Mouse (Mus musculus): Measurements from ENCODE around the gene E4f1.

Gene E4f1

DNA sequence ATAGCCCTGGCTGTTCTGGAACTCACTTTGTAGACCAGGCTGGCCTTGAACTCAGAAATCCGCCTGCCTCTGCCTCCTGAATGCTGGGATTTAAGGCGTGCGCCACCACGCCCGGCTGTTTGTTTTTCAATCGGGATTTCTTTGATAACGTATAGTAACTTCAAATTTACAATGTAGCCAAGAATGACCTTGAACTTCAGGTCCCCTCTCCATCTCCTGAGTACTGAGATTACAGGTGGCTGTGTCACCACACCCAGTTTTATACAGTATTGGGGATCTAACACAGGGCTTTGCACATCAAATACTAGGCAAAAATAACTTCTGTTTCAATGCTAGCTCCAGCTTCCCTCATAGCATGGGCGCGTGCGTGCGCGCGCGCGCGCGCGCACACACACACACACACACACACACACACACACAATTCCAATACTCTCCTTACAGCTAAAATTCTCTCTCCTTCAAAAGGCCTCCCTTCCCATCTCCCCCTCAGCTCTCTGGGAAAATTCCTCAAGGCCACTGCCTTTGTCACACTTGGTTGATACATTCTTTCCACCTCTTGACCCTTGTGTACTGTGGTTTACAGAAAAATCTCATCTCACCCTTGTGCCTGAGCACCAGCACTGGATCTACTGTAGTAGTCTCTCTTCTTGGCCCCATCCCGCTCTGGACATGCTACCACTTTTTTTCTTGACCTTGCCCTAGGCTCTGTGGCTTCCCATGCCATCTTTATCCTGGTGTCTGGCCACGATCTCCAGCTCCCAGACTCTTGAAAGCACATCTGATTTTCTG lies 11.1 kb upstream of the E4f1 start:
- no peak for DNase-seq (ENCODE audit: low spot score)

DNA sequence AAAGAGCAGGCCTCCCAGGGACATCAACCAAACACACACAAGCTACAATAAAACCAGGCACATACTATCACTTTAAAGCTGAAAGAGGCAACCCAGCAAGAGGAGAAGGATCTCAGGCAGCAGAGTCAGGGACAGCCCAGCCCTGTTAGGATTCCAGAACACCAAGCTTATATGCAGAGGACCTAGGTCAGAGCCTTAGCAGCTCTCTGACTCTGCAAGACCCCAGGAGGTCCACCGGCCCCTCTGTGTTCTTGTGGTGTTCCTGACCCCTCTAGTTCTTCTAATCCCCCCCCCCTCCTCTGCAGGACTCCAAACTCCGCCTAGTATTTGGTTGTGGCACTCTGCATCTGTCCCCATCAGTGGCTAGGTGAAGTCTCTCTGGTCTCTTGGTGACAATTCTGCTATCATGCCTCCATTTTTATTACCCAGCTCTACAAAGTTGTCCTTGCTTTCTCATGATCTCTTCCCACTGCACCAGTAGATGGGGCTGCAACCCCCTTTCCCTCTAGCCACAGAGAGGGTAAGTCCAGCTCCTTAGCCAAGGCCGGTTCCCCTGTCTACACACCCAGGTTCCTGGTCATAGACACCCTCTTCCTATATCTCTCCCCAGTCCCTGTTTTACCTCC lies 10.2 kb upstream of the E4f1 start:
- DNase-seq (ENCODE audit: low spot score): no peak

DNA sequence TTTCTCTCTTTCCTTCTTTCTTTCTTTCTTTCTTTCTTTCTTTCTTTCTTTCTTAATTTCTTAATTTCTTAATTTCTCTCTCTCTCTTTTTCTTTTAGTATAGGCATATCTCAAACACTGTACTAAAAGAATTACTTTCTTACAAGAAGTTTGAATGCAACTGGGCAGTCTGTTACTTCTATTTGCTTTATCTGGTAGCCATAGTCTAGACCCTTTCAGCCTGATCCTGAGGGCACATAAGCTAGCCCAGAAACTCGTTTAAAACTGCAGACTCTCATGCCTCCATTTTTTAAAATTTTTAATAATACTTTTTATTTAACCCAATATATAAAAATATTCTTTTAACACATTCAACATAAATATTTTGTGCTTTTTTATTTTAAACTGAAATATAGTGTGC lies 9.3 kb upstream of the E4f1 start:
- DNase-seq (ENCODE audit: low spot score): no peak

DNA sequence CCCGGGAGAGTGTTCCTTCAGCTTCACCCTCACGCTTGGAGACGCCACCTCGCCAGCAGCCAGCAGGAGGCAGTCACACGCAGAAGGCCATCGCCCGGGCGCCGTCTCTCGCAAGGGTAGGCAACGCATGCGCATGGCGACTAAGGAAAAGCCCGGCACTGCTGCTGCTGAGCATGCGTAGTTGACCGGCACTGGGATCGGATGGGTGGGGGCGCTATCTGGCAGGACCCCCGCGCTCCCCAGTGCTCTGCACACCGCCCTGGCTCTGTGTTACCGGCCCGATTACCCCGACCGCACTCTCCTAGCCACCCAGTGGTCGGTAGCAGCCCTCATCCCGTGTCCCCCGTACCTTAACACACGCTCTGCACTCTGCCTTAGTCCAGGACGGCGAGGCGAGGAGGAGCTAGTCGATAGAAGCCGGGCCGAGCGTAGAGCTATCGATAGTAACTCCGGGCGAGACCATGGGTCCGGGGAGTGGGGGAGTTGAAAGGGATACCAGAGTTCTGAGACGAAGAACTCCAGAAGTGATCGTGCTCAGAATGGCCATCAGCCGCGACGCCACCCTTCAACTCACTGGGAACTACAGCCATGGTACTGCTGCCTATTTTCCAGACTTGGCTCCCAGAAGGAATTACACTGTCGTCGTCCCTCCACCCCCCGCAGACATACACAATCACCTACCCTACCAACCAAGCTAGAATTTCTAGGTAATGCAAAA lies 8.7 kb upstream of the E4f1 start, which contains the start of gene Mlst8:
Gene Mlst8 (minus strand): TSS at position 416 of the 718 bp plus-strand sequence.
- peak; percentile 98 for DNase-seq (ENCODE audit: low spot score)

DNA sequence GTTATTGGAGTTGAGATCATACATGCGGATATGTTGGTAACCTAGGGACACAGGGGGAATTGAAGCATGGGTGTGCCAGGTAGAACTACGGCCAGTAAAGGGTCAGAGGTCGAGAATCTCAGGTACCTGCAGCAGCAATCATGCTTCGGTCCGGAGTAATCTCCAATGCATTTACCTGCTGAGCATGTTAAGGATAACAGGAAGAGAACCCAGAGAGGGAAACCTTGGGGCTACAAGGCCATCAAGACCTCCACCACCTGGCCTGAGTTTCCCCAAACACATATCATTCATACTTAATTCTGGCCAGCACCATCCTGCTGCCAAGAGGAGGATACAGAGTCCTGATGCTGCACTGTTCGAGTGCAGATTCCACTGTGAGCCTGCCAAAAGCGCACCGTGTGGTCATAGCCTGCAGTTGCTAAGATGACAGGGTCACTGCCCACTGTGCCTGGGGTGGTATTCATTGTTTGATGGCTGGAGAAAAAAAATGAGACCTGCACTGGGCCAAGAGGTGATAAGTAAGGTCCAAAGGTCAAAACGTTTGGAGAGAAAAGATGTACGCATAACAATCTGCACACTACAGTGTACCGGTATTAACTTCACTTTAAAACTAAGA lies 8.0 kb upstream of the E4f1 start:
- no peak for DNase-seq (ENCODE audit: low spot score)

DNA sequence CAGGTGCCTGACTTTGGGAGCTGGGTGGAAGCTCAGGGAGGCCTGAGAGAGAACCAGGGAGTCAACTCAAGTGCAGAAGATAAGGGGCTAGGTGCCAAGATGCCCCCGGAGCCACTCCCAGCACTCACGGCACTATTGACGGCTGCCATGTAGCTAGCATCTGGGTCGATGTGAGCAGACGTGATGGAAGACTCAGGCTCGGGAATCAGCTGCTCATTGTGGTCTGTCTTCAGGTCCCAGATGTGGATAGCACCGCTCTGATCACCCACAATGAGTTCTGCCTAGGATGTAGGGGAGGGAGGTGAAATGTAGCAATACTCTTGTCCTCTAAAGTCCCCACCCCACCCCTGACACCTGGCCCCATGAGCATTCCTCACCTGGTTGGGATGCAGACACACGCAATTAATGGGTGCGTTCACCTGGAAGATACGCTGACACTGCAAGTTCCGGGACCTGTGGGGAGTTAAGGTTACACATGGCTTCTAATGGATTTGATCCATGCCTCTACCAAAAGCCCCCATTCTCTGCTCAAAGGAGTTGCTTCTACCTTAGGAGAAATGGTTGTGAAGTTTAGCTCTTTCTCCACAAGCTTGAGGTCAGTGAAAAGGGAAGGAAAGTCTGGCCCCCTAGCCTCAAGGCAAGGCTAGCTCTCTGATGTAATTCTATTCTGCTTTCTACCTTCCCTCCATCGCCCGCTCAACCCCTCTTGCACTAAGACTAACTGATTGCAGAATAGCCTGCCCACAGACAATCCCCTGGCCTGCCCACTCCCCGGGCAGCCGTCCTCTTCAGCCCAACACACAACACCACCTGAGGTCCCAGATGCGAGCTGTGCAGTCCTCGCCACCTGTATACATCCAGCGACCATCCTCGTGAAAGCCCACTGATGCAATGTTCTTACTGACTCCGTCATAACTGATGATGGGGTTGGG lies 7.2 kb upstream of the E4f1 start:
- DNase-seq (ENCODE audit: low spot score): no peak

- no peak for DNase-seq (ENCODE audit: low spot score)
These were observed 6.1 kb upstream of the E4f1 start for GRCm38 (mm10) chr17:24476022-24476776.

DNA sequence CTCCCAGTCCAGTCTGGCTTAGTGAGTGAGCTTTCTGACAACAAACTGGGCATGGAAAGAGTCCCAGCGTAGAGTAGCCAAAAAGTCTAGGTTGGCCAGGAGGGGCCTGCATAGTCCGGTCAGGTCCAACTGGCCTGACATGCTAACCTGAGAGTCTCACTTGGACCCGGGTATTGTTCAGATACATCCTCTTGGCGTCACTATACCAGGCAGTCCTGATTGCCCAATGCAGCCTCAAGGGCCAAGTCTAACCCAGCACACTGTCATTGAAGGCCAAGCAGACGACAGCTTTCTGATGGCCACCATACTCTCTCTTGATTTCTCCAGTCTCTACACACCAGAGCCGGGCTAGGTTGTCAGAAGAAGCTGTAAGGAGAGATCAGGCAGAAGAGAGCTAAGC lies 5.5 kb upstream of the E4f1 start:
- DNase-seq (ENCODE audit: low spot score): no peak

- peak; percentile 72 for DNase-seq (ENCODE audit: low spot score)
These were observed 4.4 kb upstream of the E4f1 start for GRCm38 (mm10) chr17:24474557-24474956.

- DNase-seq (ENCODE audit: low spot score): no peak
These were observed 3.6 kb upstream of the E4f1 start, which contains the start of gene Bricd5 for GRCm38 (mm10) chr17:24473612-24474275. TSS of gene Bricd5 (plus strand) at chr17:24473884.

- no peak for DNase-seq (ENCODE audit: low spot score)
These were observed 2.4 kb upstream of the E4f1 start for GRCm38 (mm10) chr17:24472512-24472911.

DNA sequence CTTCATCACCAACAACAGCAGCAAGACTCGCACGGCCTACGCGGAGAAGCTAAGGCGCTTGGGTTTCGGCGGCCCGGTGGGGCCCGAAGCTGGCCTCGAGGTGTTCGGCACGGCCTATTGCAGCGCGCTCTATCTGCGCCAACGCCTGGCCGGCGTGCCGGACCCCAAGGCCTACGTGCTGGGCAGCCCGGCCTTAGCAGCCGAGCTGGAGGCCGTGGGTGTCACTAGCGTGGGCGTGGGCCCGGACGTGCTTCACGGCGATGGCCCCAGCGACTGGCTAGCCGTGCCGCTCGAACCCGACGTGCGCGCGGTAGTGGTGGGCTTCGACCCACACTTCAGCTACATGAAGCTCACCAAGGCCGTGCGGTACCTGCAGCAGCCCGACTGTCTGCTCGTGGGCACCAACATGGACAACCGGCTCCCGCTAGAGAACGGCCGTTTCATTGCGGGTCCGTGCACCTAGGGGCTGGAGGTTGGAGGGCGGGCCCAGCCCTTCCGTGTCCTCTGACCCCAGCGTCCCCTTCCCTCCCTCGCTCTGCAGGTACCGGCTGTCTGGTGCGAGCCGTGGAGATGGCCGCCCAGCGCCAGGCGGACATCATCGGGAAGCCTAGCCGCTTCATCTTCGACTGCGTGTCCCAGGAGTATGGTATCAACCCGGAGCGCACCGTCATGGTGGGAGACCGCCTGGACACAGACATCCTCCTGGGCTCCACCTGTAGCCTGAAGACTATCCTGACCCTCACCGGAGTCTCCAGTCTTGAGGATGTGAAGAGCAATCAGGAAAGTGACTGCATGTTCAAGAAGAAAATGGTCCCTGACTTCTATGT lies 801 bp upstream of the E4f1 start:
- DNase-seq (ENCODE audit: low spot score): peak; percentile 24

GRCm38 (mm10) chr17:24469336-24469909 lies 690 bp downstream of the E4f1 start:
- DNase-seq (ENCODE audit: low spot score): no peak

GRCm38 (mm10) chr17:24468636-24469246 lies 1.4 kb downstream of the E4f1 start:
- DNase-seq (ENCODE audit: low spot score): no peak

GRCm38 (mm10) chr17:24463374-24464133 lies 6.6 kb downstream of the E4f1 start:
- DNase-seq (ENCODE audit: low spot score): no peak

GRCm38 (mm10) chr17:24462932-24463331 lies 7.2 kb downstream of the E4f1 start:
- DNase-seq (ENCODE audit: low spot score): no peak

- no peak for DNase-seq (ENCODE audit: low spot score)
These were observed 8.5 kb downstream of the E4f1 start for GRCm38 (mm10) chr17:24461580-24461979.
